Mouse (Mus musculus) adrenal gland, postnatal 25 days (tissue): ENCODE results near the gene Tmpo. TPM values are rescaled to one million over a fixed set of nuclear protein-coding genes. Genes with fewer than 3 reads are reported as not detected.
A peak's percentile ranks its signal among the peaks of the same experiment; 100 is the strongest.

Experiments used
- DNase-seq: peaks from one replicate; pipeline ENCODE4 v3.0.0; 2021; ENCODE audit warnings: mixed read lengths
- total RNA-seq: library from RNA; stranded (reverse); gene quantifications from 2 replicates; pipeline ENCODE4 v1.2.3, GENCODE M21; 2021

The Tmpo gene
- total RNA-seq, 1 experiment from 2014 or later, result 123 TPM

DNA sequence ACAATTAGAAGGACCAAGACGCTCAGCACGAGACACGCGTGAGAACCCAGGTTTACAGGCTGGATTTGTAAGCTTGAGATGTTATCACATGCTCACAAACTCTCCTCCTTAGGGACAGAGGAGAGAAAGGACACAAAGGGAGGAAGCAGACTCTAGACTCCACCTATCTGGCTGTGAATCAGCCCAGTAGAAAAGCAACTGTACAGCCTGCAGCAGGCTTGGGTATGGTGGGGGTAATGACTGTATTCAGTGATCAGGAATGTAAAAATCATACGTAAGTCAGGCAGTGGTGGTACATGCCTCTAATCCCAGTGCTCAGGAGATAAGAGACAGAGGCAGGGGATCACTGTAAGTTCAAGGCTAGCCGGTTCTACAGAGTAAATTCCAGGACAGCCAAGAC lies 24.8 kb downstream of the Tmpo start:
- DNase-seq, result no peak

DNA sequence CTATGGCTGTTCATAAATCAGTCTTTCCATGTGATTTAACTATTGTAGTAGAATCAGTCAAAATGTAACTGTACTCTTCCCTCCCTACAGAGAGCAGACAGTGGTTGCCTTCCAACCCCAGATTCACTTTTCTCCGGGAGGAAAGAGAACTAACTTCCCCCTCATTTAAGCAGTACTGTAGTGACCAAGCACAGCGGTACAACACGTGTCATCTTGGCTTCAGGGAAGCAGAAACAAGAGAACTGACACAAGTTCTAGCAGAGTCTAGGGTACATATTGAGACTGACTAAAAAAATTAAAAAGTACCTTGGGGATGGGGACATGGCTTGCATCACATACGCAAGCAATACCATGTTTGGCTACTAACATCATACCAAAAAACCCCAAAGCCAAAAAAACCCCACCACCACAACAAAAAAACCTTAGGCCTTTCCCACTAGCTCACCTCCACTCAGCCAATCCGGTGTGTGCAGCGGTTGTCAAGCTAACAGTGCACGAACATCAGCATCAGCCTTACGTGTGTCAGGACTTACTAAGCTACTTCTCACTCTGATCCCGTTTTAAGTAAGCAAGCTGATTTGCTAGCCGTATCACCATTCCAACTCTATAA lies 27.1 kb downstream of the Tmpo start:
- DNase-seq, result no peak

DNA sequence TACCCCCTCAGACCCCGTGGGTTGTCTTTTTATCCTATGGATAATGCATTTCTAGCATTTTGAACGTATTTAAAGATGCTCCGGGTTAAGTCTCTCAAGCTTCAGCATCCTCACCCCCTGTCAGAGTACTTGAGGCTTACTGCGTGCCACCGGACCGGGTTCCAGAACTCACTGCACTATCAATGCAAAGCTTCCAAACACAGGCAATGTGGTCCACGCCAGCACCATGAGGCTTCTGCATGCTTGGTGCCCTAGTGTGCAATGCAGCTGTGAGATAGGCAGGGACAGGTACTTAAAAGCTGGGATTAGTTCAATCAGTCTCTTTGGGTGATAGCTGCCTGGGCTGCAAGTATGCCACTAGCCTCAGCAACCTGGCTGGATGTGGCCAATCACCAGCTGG lies 35.7 kb downstream of the Tmpo start:
- DNase-seq, result no peak

DNA sequence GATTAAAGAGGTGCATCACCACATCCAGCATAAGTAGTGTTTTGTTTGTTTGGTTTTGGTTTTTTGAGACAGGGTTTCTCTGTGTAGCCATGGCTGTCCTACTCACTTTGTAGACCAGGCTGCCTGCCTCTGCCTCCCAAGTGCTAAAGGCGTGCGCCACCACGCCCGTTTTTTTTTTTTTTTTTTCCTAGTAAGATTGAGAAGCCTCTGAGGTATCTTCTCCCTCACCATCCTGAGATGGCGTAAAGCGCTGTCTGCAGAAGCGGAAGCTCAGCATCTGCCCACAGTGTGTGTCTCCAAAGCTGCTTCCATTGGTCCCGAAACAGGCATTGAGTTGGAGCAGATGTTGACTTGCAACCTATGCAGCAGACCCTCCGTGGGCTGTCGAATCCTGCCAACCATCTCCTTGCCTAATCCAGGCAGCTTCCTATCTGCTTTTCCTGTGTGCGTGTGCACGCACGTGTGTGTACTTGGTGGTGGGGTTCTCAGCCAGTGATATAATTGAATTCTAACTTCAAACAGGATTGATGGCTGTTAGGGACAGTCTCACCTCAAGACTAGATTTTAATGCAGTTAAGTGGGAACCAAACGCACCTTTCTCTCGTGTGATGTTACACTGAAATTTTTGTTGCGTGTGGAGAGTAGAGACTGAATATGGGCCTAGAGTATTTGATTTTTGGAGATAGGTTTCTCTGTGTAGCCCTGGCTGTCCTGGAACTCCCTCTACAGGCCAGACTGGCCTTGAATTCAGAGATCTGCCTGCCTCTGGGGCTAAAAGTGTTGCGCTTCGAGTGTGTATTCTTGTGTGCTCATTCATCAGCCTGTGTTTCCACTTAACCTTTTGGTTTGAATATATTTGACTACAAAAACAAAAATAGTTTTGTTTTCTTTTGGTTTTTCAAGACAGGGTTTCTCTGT lies 37.5 kb downstream of the Tmpo start:
- DNase-seq, result no peak

DNA sequence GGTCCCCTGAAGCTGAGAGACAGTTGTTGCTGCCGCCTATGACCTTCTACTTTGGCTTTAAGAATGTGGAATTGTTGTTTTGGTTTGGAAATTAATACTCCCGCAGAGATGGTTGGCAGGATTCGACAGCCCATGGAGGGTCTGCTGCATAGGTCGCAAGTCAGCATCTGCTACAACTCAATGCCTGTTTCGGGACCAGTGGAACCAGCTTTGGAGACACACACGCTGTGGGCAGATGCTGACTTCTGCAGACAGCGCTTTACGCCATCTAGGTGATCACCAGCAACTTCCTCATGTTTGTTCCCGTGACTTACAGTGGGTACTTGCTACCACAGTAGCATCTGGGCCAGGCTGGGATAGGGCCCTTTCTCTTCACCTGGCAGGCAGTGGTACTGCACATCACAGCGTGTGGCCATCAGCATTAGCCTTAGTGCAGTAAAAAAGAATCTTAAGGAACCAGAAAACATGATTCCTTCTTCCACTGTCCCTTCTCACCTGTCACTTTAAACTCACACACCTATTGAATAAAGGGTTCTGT lies 38.4 kb downstream of the Tmpo start:
- DNase-seq, result no peak

DNA sequence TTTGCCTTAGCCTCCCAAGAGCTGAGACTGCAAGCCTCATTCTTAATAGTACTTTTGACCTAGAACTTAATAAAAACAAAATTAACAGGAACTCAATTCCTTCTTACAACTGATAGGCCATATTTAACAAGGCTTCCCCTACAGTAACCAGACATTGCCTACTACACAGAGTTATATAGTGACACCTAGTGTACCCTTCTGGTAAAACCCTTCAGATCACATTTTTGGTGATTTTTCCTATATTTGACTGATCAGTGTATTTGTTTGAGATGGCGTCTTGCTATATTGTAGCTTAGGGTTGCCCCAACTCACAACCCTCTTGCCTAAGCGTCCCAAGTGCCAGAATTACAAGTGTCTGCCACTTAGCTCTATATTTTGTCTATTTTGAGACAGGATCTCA lies 39.6 kb downstream of the Tmpo start:
- DNase-seq, result no peak

DNA sequence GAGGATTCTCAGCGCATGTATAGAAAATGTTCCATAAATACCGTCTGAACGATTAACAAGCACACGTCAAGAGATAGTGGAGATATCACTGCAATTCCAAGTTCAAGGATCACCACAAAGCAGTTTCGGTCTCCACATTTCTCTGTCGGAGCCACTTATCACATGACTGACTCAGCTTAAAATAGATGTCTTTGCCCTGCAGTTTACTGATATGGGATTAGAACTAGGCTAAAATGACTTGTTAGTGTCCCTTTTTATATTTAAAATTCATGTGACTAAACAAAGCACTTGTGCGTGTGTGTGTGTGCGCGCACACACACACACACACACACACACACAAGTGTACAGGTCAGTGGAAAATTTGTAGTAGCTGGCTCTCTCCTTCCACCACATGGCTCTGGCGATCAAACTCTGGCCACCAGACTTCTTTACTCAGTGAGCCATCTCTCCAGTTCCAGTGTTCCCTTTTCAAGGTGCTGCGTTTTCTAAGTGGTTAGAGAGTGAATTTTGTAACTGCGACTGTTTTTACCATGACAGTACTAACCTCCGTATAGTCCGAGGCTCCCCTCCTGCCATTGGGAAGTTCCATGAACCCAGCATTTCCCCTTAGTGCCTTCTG lies 41.9 kb downstream of the Tmpo start:
- no peak for DNase-seq

DNA sequence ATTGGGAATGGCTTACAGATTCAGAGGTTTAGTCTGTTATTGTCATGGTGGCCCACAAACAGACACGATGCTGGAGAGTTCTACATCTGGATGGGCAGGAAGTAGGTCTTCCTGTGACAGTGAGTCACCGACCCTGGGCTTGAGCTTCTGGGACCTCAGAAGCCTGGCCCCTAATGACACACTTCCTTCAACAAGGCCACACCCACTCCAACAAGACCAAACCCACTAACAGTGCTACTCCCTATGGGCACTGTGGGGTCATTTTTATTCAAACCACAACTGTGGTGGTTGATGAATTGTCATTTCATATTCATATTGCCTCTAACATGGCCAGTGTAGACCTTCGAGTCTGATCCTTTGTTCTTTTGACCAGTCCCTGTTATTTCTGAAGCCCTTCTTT lies 42.8 kb downstream of the Tmpo start:
- no peak for DNase-seq

DNA sequence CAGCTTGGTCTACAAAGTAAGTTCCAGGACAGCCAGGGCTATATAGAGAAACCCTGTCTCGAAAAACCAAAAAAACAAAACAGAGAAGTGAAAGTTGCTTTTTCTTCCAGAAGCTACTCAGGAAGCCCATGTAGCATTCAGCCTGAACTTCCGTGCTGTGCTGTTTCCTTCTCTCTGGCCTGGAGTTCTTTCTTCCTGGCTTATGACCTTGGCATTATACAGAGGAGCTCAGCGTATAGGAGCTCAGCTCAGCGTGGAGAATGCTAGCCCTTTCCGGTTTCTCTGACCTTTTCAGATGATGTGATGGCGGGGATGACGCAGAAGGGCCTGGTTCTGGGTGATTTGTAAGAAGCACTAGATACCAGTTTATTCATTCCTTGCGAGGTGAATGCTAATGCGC lies 43.7 kb downstream of the Tmpo start:
- no peak for DNase-seq

DNA sequence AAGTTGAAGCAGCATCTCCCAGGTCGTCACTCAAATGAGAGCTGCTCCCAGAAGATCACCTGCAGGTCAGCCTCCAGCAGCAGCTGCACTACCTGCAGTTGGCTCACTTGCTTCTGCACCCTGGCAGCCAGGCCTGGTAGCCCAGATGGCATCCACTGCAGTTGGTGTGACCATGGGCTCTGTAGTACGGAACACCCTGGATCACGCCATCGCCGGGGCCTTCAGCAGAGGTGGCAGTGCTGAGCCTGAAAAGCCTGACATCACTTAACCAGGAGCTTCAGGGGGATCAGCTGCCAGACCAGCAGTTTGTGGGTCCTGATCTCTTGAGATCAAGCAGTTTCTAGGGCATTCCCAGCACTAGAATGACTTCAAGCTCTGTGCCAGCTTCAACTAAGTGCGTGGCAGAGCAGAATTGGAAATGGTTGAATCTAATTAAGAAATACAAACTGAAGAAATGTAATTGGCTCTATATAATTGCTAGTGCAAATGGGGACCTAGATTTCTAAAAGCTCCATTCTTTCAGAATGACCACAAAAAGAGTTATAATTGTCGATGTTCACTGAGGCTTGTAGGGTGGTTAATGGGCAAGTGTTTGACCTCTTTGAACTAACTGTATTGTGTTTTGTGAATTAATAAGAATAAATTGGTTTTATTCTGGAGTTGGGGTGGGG lies 45.7 kb downstream of the Tmpo start:
- no peak for DNase-seq

DNA sequence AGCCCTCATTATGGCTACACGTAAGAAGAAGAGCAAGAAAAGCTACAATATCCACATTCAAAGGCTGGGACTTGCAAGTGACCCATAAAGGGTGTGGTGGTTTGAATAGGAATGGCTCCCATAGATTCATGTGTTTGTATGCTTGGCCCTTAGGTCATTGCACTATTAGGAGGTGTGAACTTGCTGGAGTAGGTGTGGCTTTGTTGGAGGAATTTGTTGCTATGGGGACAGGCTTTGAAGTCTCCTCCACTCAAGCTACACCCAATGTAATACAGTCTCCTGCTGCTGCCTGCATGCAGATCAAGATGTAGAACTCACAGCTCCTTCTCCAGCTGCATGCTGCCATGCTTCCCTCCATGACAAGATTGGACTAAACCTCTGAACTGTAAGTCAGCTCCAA lies 49.5 kb downstream of the Tmpo start:
- DNase-seq, result no peak

DNA sequence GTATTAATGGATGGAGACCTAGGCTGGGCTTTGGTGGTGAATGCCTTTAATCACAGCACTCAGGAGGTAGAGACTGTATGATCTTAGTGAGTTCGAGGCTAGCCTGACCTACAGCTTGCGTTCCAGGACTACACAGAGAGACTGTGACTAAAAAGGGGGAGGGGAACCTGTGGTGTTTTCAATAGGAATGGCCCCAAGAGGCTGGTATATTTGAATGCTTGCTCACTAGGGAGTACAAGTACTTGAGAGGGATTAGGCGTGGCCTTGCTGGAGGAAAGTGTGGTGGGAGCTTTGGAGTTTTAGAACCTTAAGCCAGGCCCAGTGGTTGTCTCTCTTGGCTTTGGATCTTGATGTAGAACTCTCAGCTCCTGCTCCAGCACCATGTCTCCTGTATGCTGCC lies 50.3 kb downstream of the Tmpo start:
- DNase-seq, result no peak

DNA sequence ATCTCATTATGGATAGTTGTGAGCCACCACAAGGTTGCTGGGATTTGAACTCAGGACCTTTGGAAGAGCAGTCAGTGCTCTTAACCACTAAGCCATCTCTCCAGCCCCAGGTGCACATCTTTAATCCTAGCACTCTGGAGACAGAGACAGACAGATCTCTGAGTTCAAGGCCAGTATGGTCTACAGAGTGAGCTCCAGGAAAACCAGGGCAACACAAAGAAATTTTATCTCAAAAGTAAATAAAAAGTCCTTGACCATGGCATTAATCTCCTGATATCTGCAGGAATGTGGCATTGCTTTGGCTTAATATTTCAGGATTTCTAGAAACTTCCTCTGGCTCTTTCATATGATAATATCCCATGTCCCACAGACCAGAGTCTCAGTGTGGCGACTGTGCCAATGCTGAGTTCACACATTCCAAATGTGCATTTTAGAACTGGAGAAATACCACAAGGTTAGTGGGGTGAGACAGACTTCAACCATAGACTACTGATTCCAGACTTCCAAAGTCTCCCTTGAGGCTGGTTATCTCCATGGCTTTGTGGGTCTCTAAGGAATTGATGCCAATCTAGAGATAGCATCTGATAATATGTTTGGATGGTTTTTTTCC lies 52.5 kb downstream of the Tmpo start:
- DNase-seq, result no peak

DNA sequence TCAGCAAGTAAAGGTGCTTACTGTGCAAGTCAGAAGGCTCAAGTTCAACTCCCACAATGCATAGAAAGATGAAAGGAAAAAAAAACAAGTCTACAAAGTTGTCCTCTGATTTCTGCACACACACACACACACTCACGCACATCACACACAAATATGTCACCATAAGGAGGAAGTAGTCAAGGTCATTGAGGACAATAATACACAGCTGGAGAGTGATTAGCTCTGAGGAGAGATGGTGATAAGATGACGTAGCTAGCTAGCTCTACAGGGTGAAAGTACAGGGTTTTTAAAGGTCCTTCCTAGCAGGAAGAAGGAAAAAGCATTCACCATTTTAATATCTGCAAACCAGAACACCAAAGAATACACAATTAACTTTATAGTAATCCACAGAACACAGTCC lies 53.7 kb downstream of the Tmpo start:
- no peak for DNase-seq

DNA sequence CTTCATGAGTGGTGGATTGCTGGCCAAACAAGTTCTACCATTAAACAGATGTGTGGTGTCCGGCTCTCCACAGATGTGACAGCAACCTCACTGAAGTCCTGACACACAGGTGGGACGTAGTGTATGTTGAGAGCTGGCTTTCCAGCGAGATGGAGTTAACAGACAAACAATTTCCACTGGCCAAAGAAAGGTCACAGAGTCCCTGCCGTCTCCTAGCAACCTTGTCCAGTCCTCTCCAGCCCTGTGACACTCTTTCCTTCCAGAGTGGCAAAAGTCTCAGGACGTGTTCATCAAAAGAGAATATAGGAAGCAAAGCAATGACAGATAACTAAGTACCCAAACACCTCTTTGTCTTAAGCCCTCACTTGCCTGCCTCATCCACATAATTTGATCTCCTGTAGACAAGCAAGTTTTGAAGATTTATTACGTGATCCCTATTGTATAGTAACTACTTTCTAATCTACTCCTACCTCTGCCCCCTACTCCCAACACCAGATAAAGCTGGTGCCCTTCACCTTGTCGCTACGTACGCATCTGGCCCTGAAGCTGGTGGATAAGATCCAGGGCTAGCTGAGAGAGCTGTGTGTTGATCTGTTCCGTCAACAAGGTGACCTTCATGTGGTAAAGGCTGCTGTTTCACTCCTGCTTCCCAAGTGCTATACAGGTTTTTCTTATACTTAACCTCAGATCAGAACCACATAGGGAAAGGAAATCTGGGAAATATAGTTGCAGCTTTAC lies 54.3 kb downstream of the Tmpo start:
- no peak for DNase-seq

DNA sequence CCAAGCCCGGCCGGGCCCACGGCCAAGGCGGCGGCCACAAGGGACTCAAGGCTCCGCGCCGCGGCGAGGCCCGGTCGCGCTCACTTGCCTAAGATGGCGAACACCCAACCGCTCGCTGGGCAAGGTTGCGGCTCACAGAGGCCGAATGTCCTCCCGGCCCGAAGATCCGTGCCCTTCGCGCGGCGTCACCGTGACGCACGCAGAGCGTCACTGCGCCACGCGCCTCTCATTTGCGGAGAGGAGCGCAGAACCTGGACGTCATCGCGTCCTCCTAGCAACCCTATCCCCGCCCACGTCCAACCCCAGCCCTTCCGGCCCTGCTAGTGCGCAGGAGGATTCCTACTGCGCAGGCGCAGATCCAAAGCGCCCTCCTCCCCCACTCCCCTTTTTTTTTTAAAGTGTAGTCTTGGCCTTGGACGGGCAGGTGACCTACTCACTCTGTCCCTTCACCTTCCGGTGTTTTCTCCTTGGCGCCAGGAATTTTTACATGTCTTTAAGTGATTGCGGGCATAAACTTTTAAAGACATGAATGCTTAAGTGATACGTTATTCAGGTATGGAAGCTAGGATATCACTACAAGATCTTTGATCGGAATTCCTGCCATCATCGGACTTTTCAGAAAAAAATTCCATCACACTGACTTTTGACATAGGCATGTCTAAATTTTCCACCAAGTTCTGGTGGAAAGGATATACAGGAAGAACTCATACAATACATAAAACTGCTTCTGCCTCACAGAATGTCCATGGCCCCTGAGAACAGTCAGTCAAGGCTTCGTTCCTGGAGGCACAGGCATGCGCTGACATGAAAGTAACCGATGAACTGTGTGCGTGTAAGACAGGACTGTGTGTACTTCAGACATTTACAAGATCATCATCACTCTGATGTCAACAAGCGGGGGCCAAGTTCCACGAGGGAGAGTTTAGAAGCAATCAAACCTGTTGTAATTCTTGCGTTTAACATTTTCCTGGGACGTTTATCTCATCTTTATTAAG lies 57.0 kb downstream of the Tmpo start, which contains the start of gene Slc25a3:
Gene Slc25a3, minus strand, starts transcription at position 232 of the 995 bp plus-strand sequence.
- peak; percentile 95 for DNase-seq

DNA sequence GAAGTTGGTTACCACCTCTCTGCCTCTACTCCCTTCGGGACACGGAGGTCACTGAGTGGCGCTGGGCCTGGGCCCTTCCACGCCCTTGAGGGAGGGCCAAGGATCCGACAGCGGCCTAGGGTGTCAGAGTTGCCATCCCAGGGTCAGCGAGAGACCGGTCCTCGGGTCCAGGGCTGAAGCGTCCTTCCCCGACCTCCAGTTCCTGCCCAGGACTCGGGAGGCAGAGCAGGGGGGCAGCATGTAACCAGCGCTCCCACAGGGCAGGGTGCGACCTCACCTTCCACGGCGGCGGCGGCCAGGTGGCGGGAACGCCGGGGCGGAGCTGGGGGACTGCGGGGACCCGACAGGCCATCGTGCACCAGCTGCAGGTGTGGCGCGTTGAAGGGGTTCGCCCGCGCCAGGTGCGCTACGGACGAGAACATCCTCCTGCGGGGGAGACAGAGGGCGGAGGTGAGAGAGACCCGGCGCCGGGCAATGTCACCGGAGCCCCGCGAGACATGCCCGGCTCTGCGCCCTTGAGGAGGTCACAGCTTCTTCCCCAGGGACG lies 57.8 kb downstream of the Tmpo start:
- peak; percentile 59 for DNase-seq

DNA sequence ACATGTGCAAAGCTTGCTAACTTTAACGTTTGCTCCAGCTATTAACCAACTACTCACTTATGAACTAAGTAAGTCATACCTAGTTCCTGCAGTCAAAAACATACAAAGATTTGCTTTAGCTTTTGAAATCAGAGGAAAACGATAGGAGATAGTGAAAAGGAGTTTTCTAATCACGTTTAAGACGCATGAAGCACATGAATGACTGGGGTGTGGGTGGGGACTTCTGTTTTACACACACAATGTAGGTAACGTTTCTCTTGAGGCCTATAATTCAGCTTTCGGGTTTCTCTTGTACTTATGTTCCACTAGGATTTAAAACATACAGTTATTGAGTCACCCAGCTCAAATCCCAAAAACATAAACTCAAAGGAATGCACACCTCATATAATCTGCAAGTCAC lies 58.5 kb downstream of the Tmpo start:
- DNase-seq, result no peak

DNA sequence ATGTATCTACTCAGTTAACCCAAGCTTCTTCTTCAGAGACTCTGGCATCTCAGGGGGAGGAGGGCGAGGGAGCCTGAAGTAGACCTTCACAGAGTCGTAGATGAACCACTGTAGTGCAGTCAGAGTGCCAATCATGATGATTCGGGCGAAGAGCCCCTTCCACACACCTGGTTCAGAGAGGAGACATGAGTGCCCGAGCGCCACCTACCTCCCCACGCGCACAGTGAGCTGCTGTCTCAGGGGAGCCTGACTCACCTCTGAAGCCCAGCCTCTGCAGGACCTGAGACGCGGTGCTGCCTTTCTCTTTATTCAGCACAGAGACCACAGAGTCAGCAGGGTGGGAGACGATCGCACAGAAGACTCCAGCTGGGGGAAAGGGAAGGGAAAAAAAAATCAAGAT lies 64.2 kb downstream of the Tmpo start:
- no peak for DNase-seq

DNA sequence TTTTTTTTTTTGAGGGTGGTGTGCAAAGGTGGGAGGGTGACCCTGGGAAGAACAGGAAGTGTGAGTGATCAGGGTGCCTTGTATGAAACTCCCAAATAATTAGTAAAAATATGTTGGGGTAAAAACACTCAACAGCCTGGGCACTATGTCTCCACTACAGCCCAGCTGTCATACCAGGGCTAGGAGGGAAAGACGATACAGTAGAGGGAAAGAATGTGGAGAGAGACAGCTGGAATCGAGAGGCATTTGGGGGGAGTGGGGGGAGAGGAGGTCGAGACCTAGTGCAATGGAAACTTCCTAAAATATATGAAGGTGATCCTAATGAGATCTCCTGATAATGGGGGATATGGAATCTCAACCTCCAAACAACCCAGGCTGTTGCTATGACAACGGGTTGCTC lies 71.3 kb downstream of the Tmpo start:
- DNase-seq, result no peak
